Mouse (Mus musculus): ENCODE results near the gene Ufsp1. TPM values are rescaled to one million over a fixed set of nuclear protein-coding genes. Genes with fewer than 3 reads are reported as not detected.

Ufsp1 gene
- total and polyA plus RNA-seq, 3 experiments, result 6.9 to 16.1 TPM; not detected in 1

- no peak for TF ChIP-seq ZNF384 (IDR thresholded peaks at IDR 0.05; ENCODE audit: low read depth, low read length)
- no peak for TF ChIP-seq ELF1 (IDR thresholded peaks at IDR 0.05; ENCODE audit: low read depth, low read length)
- no peak for TF ChIP-seq POLR2AphosphoS2 (IDR thresholded peaks at IDR 0.05; ENCODE audit: low read length)
- no peak for TF ChIP-seq EP300 (IDR thresholded peaks at IDR 0.05; ENCODE audit: low read depth in 1 of 2, low read length in 2 of 2)
- peak; percentile 43 for DNase-seq (ENCODE audit: low read depth, low spot score)
- H3K4me1 ChIP-seq (ENCODE audit: control insufficient read depth in 1 of 2, insufficient read depth in 2 of 2, low read length in 2 of 2), result peaks cover 7 to 50% of the 10 kb centered on the region in 2 experiments; a peak in 3 of 4 replicates
- peak overlapping the region; percentile 93 for H3K27ac ChIP-seq (ENCODE audit: control insufficient read depth, low read depth, low read length)
- H3K27me3 ChIP-seq (ENCODE audit: control insufficient read depth in 1 of 2, insufficient read depth in 2 of 2, low read length in 2 of 2), result no peaks in the 10 kb centered on the region
- peak overlapping the region; percentile 23 for H3K9ac ChIP-seq (ENCODE audit: control insufficient read depth, low read depth, low read length, poor library complexity, severe bottlenecking)
- no peaks in the 10 kb centered on the region for H3K9me3 ChIP-seq (replicated peaks; ENCODE audit: insufficient read depth, low read length)
- peaks cover 43% of the 10 kb centered on the region for H3K79me2 ChIP-seq (ENCODE audit: control insufficient read depth, insufficient read depth, low read length, poor library complexity)
- peaks cover 6 to 56% of the 10 kb centered on the region in 2 experiments; a peak in 3 of 4 replicates for H3K36me3 ChIP-seq (ENCODE audit: control insufficient read depth in 1 of 2, insufficient read depth in 2 of 2, low read length in 2 of 2)
- no peak overlapping the region for H3K4me3 ChIP-seq (ENCODE audit: control insufficient read depth in 1 of 2, insufficient read depth in 1 of 2, low read depth in 2 of 2, low read length in 2 of 2)
Observed at GRCm38 (mm10) chr5:137304165-137304564, 9.7 kb downstream of the Ufsp1 start.

GRCm38 (mm10) chr5:137304816-137305215 is 10.4 kb downstream of the Ufsp1 start:
- H3K9ac ChIP-seq (ENCODE audit: control insufficient read depth, low read depth, low read length, poor library complexity, severe bottlenecking), result peak overlapping the region; percentile 93
- TF ChIP-seq CHD1 (IDR thresholded peaks at IDR 0.05; ENCODE audit: low read depth, low read length) (no peak), USF2 (IDR thresholded peaks at IDR 0.05; ENCODE audit: borderline replicate concordance in 1 of 2, insufficient read depth in 1 of 2, low read depth in 1 of 2, low read length in 2 of 2) (no peak), EP300 (IDR thresholded peaks at IDR 0.05; ENCODE audit: low read depth in 1 of 2, low read length in 2 of 2) (no peak), POLR2A (IDR thresholded peaks at IDR 0.05; ENCODE audit: control insufficient read depth in 1 of 2, insufficient read depth in 1 of 2, low read depth in 1 of 2, low read length in 2 of 2, poor library complexity in 1 of 2) (no peak), TAL1 (IDR thresholded peaks at IDR 0.05; ENCODE audit: low read length) (no peak), ZKSCAN1 (IDR thresholded peaks at IDR 0.05; ENCODE audit: low read depth, low read length) (no peak), CHD2 (IDR thresholded peaks at IDR 0.05; ENCODE audit: low read length) (no peak), MXI1 (IDR thresholded peaks at IDR 0.05; ENCODE audit: low read depth, low read length) (no peak), USF1 (IDR thresholded peaks at IDR 0.05; ENCODE audit: low read depth, low read length) (no peak), ZNF384 (IDR thresholded peaks at IDR 0.05; ENCODE audit: low read depth, low read length) (no peak), ZC3H11A (IDR thresholded peaks at IDR 0.05; ENCODE audit: low read depth, low read length) (no peak), NRF1 (IDR thresholded peaks at IDR 0.05; ENCODE audit: insufficient read depth, low read depth, low read length, poor library complexity, severe bottlenecking) (no peak), MAX (IDR thresholded peaks at IDR 0.05; ENCODE audit: low read length) (no peak), GABPA (IDR thresholded peaks at IDR 0.05; ENCODE audit: low read depth, low read length) (no peak), MEF2A (IDR thresholded peaks at IDR 0.05; ENCODE audit: extremely low read depth, insufficient replicate concordance, low read depth, low read length, poor library complexity, severe bottlenecking) (no peak), MAFK (IDR thresholded peaks at IDR 0.05; ENCODE audit: borderline replicate concordance, low read depth, low read length) (no peak), TCF12 (IDR thresholded peaks at IDR 0.05; ENCODE audit: low read depth, low read length) (no peak), ELF1 (IDR thresholded peaks at IDR 0.05; ENCODE audit: low read depth, low read length) (no peak), MAZ (IDR thresholded peaks at IDR 0.05; ENCODE audit: low read depth, low read length) (no peak)
- peak overlapping the region; percentile 93 for H3K27ac ChIP-seq (ENCODE audit: control insufficient read depth, low read depth, low read length)
- peaks cover 6 to 51% of the 10 kb centered on the region in 2 experiments; a peak in 3 of 4 replicates for H3K36me3 ChIP-seq (ENCODE audit: control insufficient read depth in 1 of 2, insufficient read depth in 2 of 2, low read length in 2 of 2)
- no peaks in the 10 kb centered on the region for H3K9me3 ChIP-seq (replicated peaks; ENCODE audit: insufficient read depth, low read length)
- H3K79me2 ChIP-seq (ENCODE audit: control insufficient read depth, insufficient read depth, low read length, poor library complexity), result peaks cover 43% of the 10 kb centered on the region
- peaks cover 5 to 46% of the 10 kb centered on the region in 2 experiments; a peak in 3 of 4 replicates for H3K4me1 ChIP-seq (ENCODE audit: control insufficient read depth in 1 of 2, insufficient read depth in 2 of 2, low read length in 2 of 2)
- H3K4me3 ChIP-seq (ENCODE audit: control insufficient read depth in 1 of 2, insufficient read depth in 1 of 2, low read depth in 2 of 2, low read length in 2 of 2), result peak overlapping the region in 1 of 2 experiments; percentile 22; a peak in 3 of 4 replicates
- no peak for DNase-seq (ENCODE audit: low read depth, low spot score)
- no peaks in the 10 kb centered on the region for H3K27me3 ChIP-seq (ENCODE audit: control insufficient read depth in 1 of 2, insufficient read depth in 2 of 2, low read length in 2 of 2)

All from MEL (cell line).